Mouse (Mus musculus) cerebellum, adult 2 months (tissue): ENCODE results near the gene 1700020N15Rik.

Experiments used
- CTCF ChIP-seq: fragments of 200-500 bp; IDR thresholded peaks from 2 replicates; pipeline ENCODE4 v1.5.1; 2011; ENCODE audit warnings: low read depth, mild to moderate bottlenecking, control low read depth, low read length, moderate library complexity, borderline replicate concordance; ENCODE audit not compliant: insufficient read depth
- POLR2A ChIP-seq: fragments of 200-500 bp; IDR thresholded peaks from 2 replicates; pipeline ENCODE4 v1.6.1; 2011; ENCODE audit warnings: low read length, control low read depth, borderline replicate concordance; ENCODE audit not compliant: insufficient read depth

DNA sequence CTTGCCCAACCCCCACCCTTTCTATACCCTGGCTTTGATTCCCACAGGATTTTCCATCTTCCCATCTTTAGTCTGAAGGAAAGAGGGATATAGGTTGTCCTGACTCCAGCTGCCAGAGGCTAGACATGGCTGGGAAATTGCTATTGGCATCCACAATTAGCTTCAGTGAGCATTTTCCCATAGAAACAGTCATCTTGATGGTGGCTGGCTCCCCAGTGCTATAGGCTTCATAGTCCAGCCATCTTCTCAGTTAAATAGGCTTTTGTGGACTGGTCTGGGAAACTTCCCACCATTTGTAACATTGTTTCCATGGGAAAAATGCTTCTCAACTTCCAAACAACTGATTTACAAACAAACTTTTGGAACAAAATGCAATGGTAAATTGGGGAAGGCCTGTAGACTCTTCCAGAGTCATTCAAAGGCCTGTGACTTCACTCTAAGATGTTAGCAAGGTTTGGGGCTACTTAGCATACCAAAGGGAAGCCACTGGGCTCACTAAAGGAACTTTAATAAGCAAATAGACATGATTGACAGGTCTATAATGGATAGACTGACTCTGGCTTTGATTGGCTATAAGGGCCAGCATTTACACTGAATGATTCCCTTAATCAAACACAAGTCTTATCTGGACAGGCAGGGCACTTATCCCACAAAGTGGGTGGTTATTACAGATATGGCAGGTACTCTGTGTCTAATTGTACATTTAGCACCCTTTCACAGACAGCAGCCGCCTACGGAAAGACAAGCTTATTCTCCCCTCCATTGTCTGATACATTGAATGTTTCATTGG lies 31.9 kb downstream of the 1700020N15Rik start:
- TF ChIP-seq POLR2A (no peak), CTCF (no peak)
